Mouse (Mus musculus): ENCODE measurements at regions not wholly inside any gene's neighbourhood (a gene's known extent, or its start where the extent isn't known, plus 50 kb on each side); places are given as distances from the start of the nearest gene placed in this dataset.

DNA sequence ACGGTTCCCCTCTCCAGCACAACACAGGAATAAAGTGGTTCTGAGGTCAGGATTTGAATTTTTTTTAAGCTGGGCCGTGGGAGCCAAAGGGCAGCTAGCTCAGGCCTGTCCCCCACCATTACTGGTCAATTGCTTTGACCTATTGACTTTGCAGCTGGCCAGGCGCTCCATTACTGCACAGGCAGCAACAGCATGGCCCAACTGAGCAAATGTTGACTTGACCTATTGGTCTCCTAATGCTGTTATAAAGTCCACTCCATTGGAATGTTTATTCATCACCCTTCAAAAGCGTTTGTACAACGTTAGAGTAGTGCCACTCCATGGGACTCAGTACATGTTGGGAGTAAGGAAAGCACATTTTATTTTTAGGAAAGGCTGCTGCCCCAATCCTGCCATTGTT lies 127.5 kb upstream of the Mylip start:
- no peak for TF ChIP-seq POLR2A (IDR thresholded peaks at IDR 0.05; ENCODE audit: insufficient read length, low read depth)
- no peak for TF ChIP-seq CEBPB (IDR thresholded peaks at IDR 0.05; ENCODE audit: insufficient read depth, poor library complexity, severe bottlenecking)
- TF ChIP-seq POLR2AphosphoS2 (IDR thresholded peaks at IDR 0.05; ENCODE audit: insufficient read length, low read depth) = no peak
- TF ChIP-seq TCF12 (IDR thresholded peaks at IDR 0.05; ENCODE audit: insufficient read depth, poor library complexity, severe bottlenecking) = no peak
- no peak for TF ChIP-seq MYOG (IDR thresholded peaks at IDR 0.05; ENCODE audit: control insufficient read depth in 1 of 3, insufficient read depth in 1 of 3, insufficient read length in 2 of 3, low read depth in 2 of 3)
- TF ChIP-seq SRF (IDR thresholded peaks at IDR 0.05; ENCODE audit: control insufficient read depth, insufficient read length, low read depth) = no peak
- no peak for TF ChIP-seq USF1 (IDR thresholded peaks at IDR 0.05; ENCODE audit: low read depth)
- TF ChIP-seq E2F4 (IDR thresholded peaks at IDR 0.05; ENCODE audit: insufficient read depth) = no peak
- no peak for TF ChIP-seq REST (IDR thresholded peaks at IDR 0.05; ENCODE audit: insufficient read depth, insufficient read length)
- TF ChIP-seq MAX (IDR thresholded peaks at IDR 0.05; ENCODE audit: low read depth) = no peak
- no peak for TF ChIP-seq TCF3 (IDR thresholded peaks at IDR 0.05; ENCODE audit: insufficient read length, low read depth)
- TF ChIP-seq MYOD1 (IDR thresholded peaks at IDR 0.05; ENCODE audit: control insufficient read depth in 1 of 3, insufficient read length in 2 of 3, low read depth in 2 of 3) = no peak

Data from myocyte (in vitro differentiated cells).